Mouse (Mus musculus): Measurements from ENCODE around the gene Limd2. TPM values are rescaled to one million over a fixed set of nuclear protein-coding genes. Genes with fewer than 3 reads are reported as not detected.

Limd2 gene
- polyA plus RNA-seq, 1 experiment: 305 TPM

DNA sequence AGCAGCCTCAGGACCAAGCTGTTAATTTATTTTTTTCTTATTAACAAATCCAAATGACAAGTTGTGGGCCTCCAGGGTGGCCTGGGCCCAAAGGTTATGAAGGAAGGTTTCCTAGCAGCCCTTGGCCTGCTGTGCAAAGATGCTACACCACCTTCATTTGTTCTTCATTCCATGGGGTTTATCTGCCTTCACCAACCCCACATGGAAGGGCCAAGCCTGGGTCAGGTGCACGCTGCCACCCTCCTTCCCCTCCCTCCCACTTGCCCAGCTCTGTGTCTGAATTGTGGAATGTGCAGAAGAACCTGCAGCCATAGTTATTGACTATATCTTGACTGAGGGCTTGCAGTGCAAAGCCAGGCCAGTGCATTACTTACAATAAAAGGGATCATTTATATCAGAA lies 4.4 kb downstream of the Limd2 start:
- no peak for DNase-seq (ENCODE audit: low read depth in 1 of 2, low spot score in 2 of 2)
- H3K4me1 ChIP-seq (ENCODE audit: control insufficient read depth, insufficient read depth, insufficient read length): peaks cover 16% of the 10 kb centered on the region; the same call in 1 of the 2 replicates

DNA sequence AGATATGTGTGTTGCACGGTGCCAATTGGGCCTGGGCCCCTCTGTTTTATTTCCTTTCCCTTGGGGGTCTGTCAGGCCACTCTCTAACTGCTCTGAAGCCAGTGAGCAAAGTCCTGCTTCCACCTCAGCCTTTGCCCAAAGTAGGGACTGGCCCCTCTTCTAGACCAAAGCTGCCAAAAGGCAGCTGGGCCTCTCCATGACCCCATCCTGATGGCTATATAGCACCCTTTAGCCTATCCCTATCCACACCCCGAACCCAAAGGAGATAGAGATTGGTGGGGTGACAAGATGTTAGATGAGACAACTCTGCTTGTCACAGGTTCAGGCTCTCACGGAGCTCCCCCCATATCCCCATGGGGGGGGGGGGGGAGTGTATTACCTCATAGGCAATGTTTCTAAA lies 4.9 kb downstream of the Limd2 start:
- no peak overlapping the region for H3K4me3 ChIP-seq (ENCODE audit: extremely low read depth, insufficient read depth, insufficient read length)
- H3K27me3 ChIP-seq (ENCODE audit: control insufficient read depth, insufficient read depth, low read length): no peaks in the 10 kb centered on the region
- no peak for DNase-seq (ENCODE audit: low read depth in 1 of 2, low spot score in 2 of 2)
- peaks cover 12% of the 10 kb centered on the region; the same call in 1 of the 2 replicates for H3K4me1 ChIP-seq (ENCODE audit: control insufficient read depth, insufficient read depth, insufficient read length)
- TF ChIP-seq CTCF (IDR thresholded peaks at IDR 0.05; ENCODE audit: extremely low read depth, insufficient read depth, insufficient read length, insufficient replicate concordance): no peak
- TF ChIP-seq POLR2A (IDR thresholded peaks at IDR 0.05; ENCODE audit: low read depth, low read length): no peak
- peaks cover 52% of the 10 kb centered on the region for H3K36me3 ChIP-seq (ENCODE audit: control insufficient read depth, insufficient read depth, low read length)
- H3K27ac ChIP-seq (ENCODE audit: insufficient read depth, low read length): peak overlapping the region; percentile 42; the same call in 1 of the 2 replicates
- WGBS: 38% methylated on average over 3 of the region's 3 CpGs

More for the DNA sequence above, 4.4 kb downstream of the Limd2 start:
- H3K36me3 ChIP-seq (ENCODE audit: control insufficient read depth, insufficient read depth, low read length): peaks cover 49% of the 10 kb centered on the region
- WGBS: 66% methylated on average over 1 of the region's 1 CpGs
- H3K4me3 ChIP-seq (ENCODE audit: extremely low read depth, insufficient read depth, insufficient read length): no peak overlapping the region
- TF ChIP-seq CTCF (IDR thresholded peaks at IDR 0.05; ENCODE audit: extremely low read depth, insufficient read depth, insufficient read length, insufficient replicate concordance): no peak
- TF ChIP-seq POLR2A (IDR thresholded peaks at IDR 0.05; ENCODE audit: low read depth, low read length): no peak
- H3K27me3 ChIP-seq (ENCODE audit: control insufficient read depth, insufficient read depth, low read length): no peaks in the 10 kb centered on the region
- peak overlapping the region; percentile 25; the same call in 1 of the 2 replicates for H3K27ac ChIP-seq (ENCODE audit: insufficient read depth, low read length)

- 83% methylated on average over 2 of the region's 2 CpGs for WGBS
- Histone ChIP-seq H3K27ac (ENCODE audit: insufficient read depth, low read length) (0 out of 2 replicates have a peak overlapping the region, but pooled peaks have one; percentile 10), H3K27me3 (ENCODE audit: control insufficient read depth, insufficient read depth, low read length) (no peaks in the 10 kb centered on the region), H3K4me1 (ENCODE audit: control insufficient read depth, insufficient read depth, insufficient read length) (peaks cover 12% of the 10 kb centered on the region; the same call in 1 of the 2 replicates), H3K4me3 (ENCODE audit: extremely low read depth, insufficient read depth, insufficient read length) (no peak overlapping the region), H3K36me3 (ENCODE audit: control insufficient read depth, insufficient read depth, low read length) (peaks cover 57% of the 10 kb centered on the region)
- no peak for DNase-seq (ENCODE audit: low read depth in 1 of 2, low spot score in 2 of 2)
- no peak for TF ChIP-seq POLR2A (IDR thresholded peaks at IDR 0.05; ENCODE audit: low read depth, low read length)
- no peak for TF ChIP-seq CTCF (IDR thresholded peaks at IDR 0.05; ENCODE audit: extremely low read depth, insufficient read depth, insufficient read length, insufficient replicate concordance)
These were observed 5.9 kb downstream of the Limd2 start for GRCm38 (mm10) chr11:106154770-106155169.

- 76% methylated on average over 5 of the region's 5 CpGs for WGBS
- peaks cover 62% of the 10 kb centered on the region for H3K36me3 ChIP-seq (ENCODE audit: control insufficient read depth, insufficient read depth, low read length)
- TF ChIP-seq CTCF (IDR thresholded peaks at IDR 0.05; ENCODE audit: extremely low read depth, insufficient read depth, insufficient read length, insufficient replicate concordance): no peak
- no peak for TF ChIP-seq POLR2A (IDR thresholded peaks at IDR 0.05; ENCODE audit: low read depth, low read length)
These were observed 6.6 kb downstream of the Limd2 start for GRCm38 (mm10) chr11:106154091-106154490.

DNA sequence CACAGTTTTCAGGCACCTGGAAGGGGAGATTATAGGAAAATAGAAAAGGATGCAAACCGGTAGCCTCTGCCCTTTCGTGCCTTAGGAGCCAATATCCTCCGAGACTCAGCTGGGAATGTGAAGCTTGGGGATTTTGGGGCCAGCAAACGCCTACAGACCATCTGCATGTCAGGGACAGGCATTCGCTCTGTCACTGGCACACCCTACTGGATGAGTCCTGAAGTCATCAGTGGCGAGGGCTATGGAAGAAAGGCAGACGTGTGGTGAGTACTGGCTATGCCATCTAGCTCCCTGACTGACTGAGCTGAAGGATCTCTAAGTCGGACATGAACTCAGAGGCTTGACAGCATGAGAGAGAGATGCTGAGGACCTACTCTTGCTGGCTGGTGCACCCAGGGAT lies 8.5 kb downstream of the Limd2 start:
- Histone ChIP-seq H3K27ac (ENCODE audit: insufficient read depth, low read length) (no peak overlapping the region), H3K27me3 (ENCODE audit: control insufficient read depth, insufficient read depth, low read length) (no peaks in the 10 kb centered on the region), H3K36me3 (ENCODE audit: control insufficient read depth, insufficient read depth, low read length) (peaks cover 52% of the 10 kb centered on the region), H3K4me3 (ENCODE audit: extremely low read depth, insufficient read depth, insufficient read length) (no peak overlapping the region), H3K4me1 (ENCODE audit: control insufficient read depth, insufficient read depth, insufficient read length) (peaks cover 10% of the 10 kb centered on the region; the same call in 1 of the 2 replicates)
- DNase-seq (ENCODE audit: low read depth in 1 of 2, low spot score in 2 of 2): no peak
- TF ChIP-seq POLR2A (IDR thresholded peaks at IDR 0.05; ENCODE audit: low read depth, low read length) (no peak), CTCF (IDR thresholded peaks at IDR 0.05; ENCODE audit: extremely low read depth, insufficient read depth, insufficient read length, insufficient replicate concordance) (no peak)
- 81% methylated on average over 8 of the region's 8 CpGs for WGBS

More at GRCm38 (mm10) chr11:106154091-106154490, 6.6 kb downstream of the Limd2 start:
- Histone ChIP-seq H3K27ac (ENCODE audit: insufficient read depth, low read length) (0 out of 2 replicates have a peak overlapping the region, but pooled peaks have one; percentile 25), H3K4me1 (ENCODE audit: control insufficient read depth, insufficient read depth, insufficient read length) (peaks cover 12% of the 10 kb centered on the region; the same call in 1 of the 2 replicates), H3K4me3 (ENCODE audit: extremely low read depth, insufficient read depth, insufficient read length) (no peak overlapping the region), H3K27me3 (ENCODE audit: control insufficient read depth, insufficient read depth, low read length) (no peaks in the 10 kb centered on the region)
- DNase-seq (ENCODE audit: low read depth in 1 of 2, low spot score in 2 of 2): no peak

DNA sequence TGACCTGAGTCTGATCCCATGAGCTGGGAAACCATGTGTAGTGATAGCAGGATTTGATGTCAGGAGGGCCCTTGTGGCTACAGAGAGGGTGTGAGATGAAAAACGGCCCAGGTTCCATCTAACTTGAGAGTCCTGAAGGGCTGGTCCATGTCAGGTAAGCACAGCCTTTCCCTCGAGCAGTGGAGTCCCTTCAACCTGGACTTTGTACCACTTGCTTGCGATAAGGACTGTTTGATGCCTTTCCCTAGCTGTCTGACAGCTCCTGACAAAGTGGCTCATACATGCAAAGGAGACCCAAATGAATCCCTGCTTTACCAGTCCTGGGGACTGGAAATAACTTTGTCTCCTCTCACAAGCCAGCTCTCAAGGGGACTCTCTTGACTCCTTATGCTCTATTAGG lies 9.4 kb downstream of the Limd2 start:
- Histone ChIP-seq H3K4me1 (ENCODE audit: control insufficient read depth, insufficient read depth, insufficient read length) (peaks cover 4% of the 10 kb centered on the region; the same call in 1 of the 2 replicates), H3K27ac (ENCODE audit: insufficient read depth, low read length) (no peak overlapping the region), H3K4me3 (ENCODE audit: extremely low read depth, insufficient read depth, insufficient read length) (no peak overlapping the region), H3K27me3 (ENCODE audit: control insufficient read depth, insufficient read depth, low read length) (no peaks in the 10 kb centered on the region), H3K36me3 (ENCODE audit: control insufficient read depth, insufficient read depth, low read length) (peaks cover 43% of the 10 kb centered on the region)
- TF ChIP-seq POLR2A (IDR thresholded peaks at IDR 0.05; ENCODE audit: low read depth, low read length) (no peak), CTCF (IDR thresholded peaks at IDR 0.05; ENCODE audit: extremely low read depth, insufficient read depth, insufficient read length, insufficient replicate concordance) (no peak)
- no peak for DNase-seq (ENCODE audit: low read depth in 1 of 2, low spot score in 2 of 2)
- WGBS: 94% methylated on average over 3 of the region's 3 CpGs
